Mouse (Mus musculus) hindbrain, embryonic 14.5 days (tissue): ENCODE measurements at regions not wholly inside any gene's neighbourhood (a gene's known extent, or its start where the extent isn't known, plus 50 kb on each side); places are given as distances from the start of the nearest gene placed in this dataset.
A peak's percentile ranks its signal among the peaks of the same experiment; 100 is the strongest.

ENCODE experiments used
- ATAC-seq: fragments of 200-750 bp; cut with Nextera tagmentation; 2 replicates; pipeline ENCODE4 v1.8.0; 2017; ENCODE audit warnings: moderate number of reproducible peaks, mild to moderate bottlenecking, moderate TSS enrichment, moderate library complexity; ENCODE audit not compliant: low FRiP score
- DNase-seq: peaks from one replicate; pipeline ENCODE4 v3.0.0-alpha.2; 2015; ENCODE audit warnings: low spot score
- H3K27ac ChIP-seq: fragments of 300-500 bp; sonication (generic); 2 replicates; pipeline ENCODE4 v1.5.1; 2014; ENCODE audit warnings: mild to moderate bottlenecking, moderate library complexity
- H3K27me3 ChIP-seq: fragments of 300-500 bp; sonication (generic); 2 replicates; pipeline ENCODE4 v1.6.1; 2014; ENCODE audit warnings: mild to moderate bottlenecking, low read length, mixed read lengths; ENCODE audit not compliant: control insufficient read depth, insufficient read depth
- H3K36me3 ChIP-seq: fragments of 300-500 bp; sonication (generic); replicated peaks from 2 replicates; pipeline ENCODE4 v1.6.1; 2014; ENCODE audit not compliant: control insufficient read depth, insufficient read depth
- H3K4me1 ChIP-seq: fragments of 300-500 bp; sonication (generic); replicated peaks from 2 replicates; pipeline ENCODE4 v1.6.1; 2014; ENCODE audit warnings: antibody characterized with exemption, low read length, mixed read lengths; ENCODE audit not compliant: control insufficient read depth, insufficient read depth
- H3K4me2 ChIP-seq: fragments of 300-500 bp; sonication (generic); replicated peaks from 2 replicates; pipeline ENCODE4 v1.6.1; 2014; ENCODE audit warnings: mild to moderate bottlenecking, moderate library complexity
- H3K4me3 ChIP-seq: fragments of 300-500 bp; sonication (generic); replicated peaks from 2 replicates; pipeline ENCODE4 v1.5.1; 2014; ENCODE audit warnings: mild to moderate bottlenecking, low read length
- H3K9ac ChIP-seq: fragments of 300-500 bp; sonication (generic); 2 replicates; pipeline ENCODE4 v1.6.1; 2014
- H3K9me3 ChIP-seq: fragments of 300-500 bp; sonication (generic); 2 replicates; pipeline ENCODE4 v1.6.1; 2016; ENCODE audit warnings: low read length; ENCODE audit not compliant: control insufficient read depth
- WGBS: fragments of 180-500 bp; shearing (Covaris S2); extraction: QIAGEN DNeasy Blood & Tissue Kit; methylation state at CpG from one replicate; pipeline ENCODE4 v1.1.7; 2014; 5-methylcytosine and 5-hydroxymethylcytosine counted together

DNA sequence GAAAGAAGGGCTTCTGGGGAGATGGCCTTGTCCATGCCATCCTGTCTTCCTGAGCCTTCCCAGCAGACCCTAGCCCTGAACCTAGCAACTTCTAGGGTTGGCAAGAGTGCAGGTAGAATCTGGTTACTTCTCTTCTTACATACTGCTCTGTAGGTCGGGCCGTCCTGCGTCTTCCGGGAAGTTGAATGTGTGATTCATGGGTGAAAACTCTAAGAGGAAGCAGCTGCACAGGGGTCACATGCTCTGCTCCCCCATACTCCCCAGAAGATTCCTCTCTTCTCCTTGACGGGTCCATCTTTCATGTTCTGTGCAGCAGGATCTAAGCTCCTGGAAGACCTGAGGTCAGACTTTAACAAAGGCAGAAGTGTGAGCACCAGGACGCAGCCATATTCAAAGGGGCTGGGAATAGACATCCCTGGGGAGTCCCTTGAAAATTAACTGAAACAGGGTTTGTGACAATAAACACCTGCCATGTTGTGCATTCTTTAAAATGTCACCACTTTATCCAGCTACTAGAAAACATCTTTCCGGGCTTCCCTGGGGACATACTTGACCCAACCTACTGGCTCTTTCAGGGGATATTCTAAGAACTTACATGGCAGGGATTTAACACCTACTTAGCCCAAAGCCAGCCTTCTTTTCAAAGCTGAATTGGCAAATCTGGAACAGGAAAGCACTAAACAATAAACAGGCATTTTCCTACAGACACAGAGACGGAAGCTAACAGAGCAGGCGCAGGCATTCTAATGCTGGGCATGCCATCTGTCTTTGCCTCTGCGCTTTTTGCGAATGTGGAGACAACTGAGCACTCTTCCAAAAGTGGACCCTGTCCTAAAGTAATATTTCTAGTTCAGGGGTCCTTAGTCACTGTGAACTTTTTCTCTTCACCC, 105.5 kb upstream of the Pabpc6 start:
- peak; percentile 32; the same call in 1 of the 2 replicates for ATAC-seq

DNA sequence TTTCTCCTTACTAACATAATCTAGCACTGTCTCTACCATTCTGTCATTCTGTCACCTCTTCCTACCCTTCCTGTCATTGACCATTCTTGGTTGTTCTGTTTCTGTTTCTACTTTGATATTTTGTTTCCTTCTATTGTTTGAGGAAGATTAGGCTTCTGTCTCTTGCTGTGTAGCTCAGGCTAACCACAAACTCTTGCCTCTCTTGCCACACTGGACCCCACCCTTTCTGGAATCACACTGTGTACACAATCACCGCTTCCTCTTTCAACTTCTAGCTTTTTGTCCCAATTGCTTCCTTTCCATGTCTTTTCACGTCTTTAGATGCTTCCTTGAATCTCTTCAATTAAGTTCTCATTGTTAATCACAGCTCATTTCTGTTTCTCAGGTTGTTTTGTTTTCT, 104.2 kb upstream of the Pabpc6 start:
- ATAC-seq, result no peak
- Histone ChIP-seq H3K27ac (peak overlapping the region; percentile 82), H3K4me3 (no peak overlapping the region), H3K36me3 (no peaks in the 10 kb centered on the region), H3K9me3 (no peaks in the 10 kb centered on the region), H3K4me2 (no peak overlapping the region), H3K27me3 (no peaks in the 10 kb centered on the region), H3K4me1 (peaks cover 8% of the 10 kb centered on the region; the same call in 1 of the 2 replicates), H3K9ac (no peak overlapping the region)
- WGBS, result 87% methylated on average over 2 of the region's 2 CpGs
- DNase-seq, result no peak

More for the DNA sequence above, 105.5 kb upstream of the Pabpc6 start:
- Histone ChIP-seq H3K4me3 (no peak overlapping the region), H3K4me2 (no peak overlapping the region), H3K27ac (peak overlapping the region; percentile 82), H3K4me1 (peaks cover 8% of the 10 kb centered on the region; the same call in 1 of the 2 replicates), H3K9ac (no peak overlapping the region), H3K9me3 (no peaks in the 10 kb centered on the region), H3K27me3 (no peaks in the 10 kb centered on the region), H3K36me3 (no peaks in the 10 kb centered on the region)
- WGBS, result 47% methylated on average over 11 of the region's 11 CpGs
- DNase-seq, result no peak

DNA sequence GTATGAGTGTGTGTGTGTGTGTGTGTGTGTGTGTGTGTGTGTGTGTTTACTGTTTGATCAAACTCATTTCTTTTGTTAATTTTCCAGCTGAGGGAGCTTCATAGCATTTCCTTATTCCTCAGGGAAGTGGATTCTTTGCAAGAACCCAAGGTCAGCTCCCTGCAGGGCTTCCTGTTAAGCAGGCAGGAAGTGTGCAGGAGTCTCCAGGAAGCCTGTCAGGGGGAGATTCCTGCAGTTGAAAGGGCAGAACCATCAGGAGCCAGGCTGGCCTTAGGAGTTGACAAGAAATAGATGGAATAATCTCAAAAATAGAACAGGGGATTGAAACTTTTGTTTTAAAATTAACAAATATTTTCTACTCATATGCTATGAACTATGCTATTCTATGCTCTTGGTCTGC, 98.8 kb upstream of the Pabpc6 start:
- no peaks in the 10 kb centered on the region for H3K27me3 ChIP-seq
- no peak overlapping the region for H3K9ac ChIP-seq
- no peak overlapping the region for H3K4me2 ChIP-seq
- no peak overlapping the region; the same call in 1 of the 2 replicates for H3K27ac ChIP-seq
- no peak for ATAC-seq
- no peak overlapping the region for H3K4me3 ChIP-seq
- H3K4me1 ChIP-seq, result peaks cover 18% of the 10 kb centered on the region
- no peaks in the 10 kb centered on the region for H3K36me3 ChIP-seq
- DNase-seq, result no peak
- H3K9me3 ChIP-seq, result no peaks in the 10 kb centered on the region

DNA sequence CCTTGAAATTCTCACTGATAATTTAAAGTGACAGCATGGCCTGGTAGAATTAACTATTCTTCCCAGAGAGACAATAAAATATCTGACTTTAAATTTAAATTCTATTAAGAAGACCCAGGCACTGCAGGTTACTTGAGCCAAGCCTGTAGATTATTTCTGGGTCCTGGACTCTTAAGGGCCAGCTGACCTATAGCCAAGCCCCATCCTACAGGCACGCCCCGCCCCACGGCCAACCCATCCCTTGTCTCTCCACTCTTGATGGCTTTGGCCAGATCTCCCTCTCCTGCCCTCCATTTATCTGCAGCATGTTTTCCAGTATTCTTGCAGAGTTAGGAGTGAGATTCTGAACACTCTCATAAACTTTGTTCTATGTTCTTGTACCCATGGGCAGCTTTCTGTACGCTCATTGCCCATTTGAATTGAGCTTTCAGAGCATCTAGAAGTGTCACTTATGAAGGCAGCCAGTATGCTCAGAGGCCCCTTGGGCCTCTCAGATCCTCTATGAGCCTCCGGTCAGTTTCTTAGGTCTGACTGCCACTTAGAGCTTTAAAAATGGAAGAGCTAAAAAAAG, 96.2 kb upstream of the Pabpc6 start:
- Histone ChIP-seq H3K4me2 (peak overlapping the region; percentile 78), H3K9me3 (no peaks in the 10 kb centered on the region), H3K27ac (peak overlapping the region; percentile 90), H3K36me3 (no peaks in the 10 kb centered on the region), H3K4me3 (no peak overlapping the region), H3K9ac (no peak overlapping the region), H3K27me3 (no peaks in the 10 kb centered on the region), H3K4me1 (peaks cover 23% of the 10 kb centered on the region)
- no peak for ATAC-seq
- WGBS, result 37% methylated on average over 5 of the region's 5 CpGs
- no peak for DNase-seq

DNA sequence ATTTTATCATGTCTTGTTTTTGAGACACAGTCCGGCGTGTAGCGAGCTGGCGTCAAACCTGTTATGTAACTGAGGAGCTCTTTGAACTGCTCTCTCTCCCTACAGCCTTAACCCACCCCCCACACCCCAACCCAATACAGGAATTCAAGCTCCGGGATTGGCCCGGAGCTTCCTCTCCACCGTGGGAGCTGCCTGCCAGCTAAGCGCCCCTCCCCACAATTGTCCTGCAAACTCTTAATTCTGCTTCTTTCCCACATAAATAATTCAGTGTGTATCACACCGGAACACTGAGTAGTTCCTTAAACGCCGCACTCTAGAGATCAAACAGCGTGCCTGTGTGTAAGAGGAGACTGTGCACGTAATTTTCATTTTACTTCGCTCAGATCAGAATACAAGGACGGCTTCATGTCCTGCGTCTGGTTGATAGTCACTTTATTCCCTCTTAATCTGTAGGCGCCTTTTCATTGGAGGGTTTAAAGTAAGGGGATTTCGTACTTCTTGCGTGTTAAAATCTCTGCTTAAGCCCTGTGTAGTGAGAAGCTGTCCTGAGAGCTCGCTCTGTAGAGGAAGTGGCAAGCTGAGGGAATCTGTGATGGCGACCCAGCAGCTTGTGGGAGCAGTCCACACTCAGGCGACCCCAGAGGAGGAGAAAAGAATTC, 95.3 kb upstream of the Pabpc6 start:
- H3K27ac ChIP-seq, result peak overlapping the region; percentile 90
- H3K4me1 ChIP-seq, result peaks cover 32% of the 10 kb centered on the region
- no peaks in the 10 kb centered on the region for H3K36me3 ChIP-seq
- no peaks in the 10 kb centered on the region for H3K9me3 ChIP-seq
- peak overlapping the region; percentile 78 for H3K4me2 ChIP-seq
- DNase-seq (peak; percentile 62), ATAC-seq (peak; percentile 92)
- WGBS, result under 1% methylated on average over 22 of the region's 22 CpGs
- H3K27me3 ChIP-seq, result no peaks in the 10 kb centered on the region
- peak overlapping the region; percentile 29 for H3K4me3 ChIP-seq
- peak overlapping the region; percentile 44 for H3K9ac ChIP-seq

DNA sequence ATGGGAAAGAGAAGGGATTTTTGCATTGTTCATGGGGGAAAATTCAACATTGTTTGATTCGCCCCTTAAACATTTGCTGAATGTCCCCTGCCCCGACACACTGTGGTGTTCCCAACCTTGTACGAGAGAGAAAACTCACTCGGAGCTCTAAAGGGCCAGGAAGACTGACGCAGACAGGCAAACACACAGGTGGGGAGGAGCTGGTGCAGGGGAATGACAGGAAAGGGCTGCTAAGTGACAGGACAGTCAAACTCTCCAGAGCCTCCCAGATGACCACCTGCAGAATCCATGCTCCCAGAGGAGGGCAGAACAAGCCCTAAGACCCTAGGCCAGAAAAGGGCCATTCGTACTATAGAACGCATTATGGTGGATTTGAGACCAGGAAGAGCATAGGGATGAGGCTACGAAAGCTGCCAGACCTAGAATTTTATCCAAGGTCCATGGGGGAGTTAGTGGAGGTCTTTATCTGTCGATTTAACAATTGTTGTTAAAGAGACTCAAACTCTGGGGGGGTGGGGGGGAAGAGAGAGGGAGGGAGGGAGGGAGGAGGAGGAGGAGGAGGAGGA, 94.6 kb upstream of the Pabpc6 start:
- peak; percentile 19 for ATAC-seq
- Histone ChIP-seq H3K9me3 (no peaks in the 10 kb centered on the region), H3K9ac (peak overlapping the region; percentile 49; the same call in 1 of the 2 replicates), H3K4me1 (peaks cover 37% of the 10 kb centered on the region), H3K36me3 (no peaks in the 10 kb centered on the region), H3K27me3 (no peaks in the 10 kb centered on the region), H3K4me3 (peak overlapping the region; percentile 7; the same call in 1 of the 2 replicates), H3K4me2 (peak overlapping the region; percentile 78), H3K27ac (peak overlapping the region; percentile 77)
- DNase-seq, result no peak
- 2% methylated on average over 9 of the region's 9 CpGs for WGBS

DNA sequence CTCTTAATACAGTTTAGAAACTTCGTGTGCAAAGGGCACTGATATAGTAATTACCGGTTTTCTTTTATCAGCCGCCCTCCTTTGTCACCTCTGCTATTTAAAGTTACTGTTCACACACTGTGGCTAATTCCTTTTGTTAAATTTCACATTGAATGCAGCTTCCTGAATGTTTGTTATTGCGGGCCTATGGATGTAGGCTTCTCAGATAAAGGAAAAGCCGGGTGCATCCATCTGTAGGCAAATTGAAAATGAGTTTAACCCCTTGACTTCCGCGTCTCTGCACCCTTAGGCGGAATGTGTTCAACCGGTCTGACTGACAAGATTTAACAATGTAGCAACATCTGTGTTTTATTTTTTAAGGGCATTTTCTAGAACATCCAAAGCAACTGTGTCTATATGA, 93.6 kb upstream of the Pabpc6 start:
- no peaks in the 10 kb centered on the region for H3K9me3 ChIP-seq
- ATAC-seq (no peak), DNase-seq (no peak)
- WGBS, result 7% methylated on average over 9 of the region's 9 CpGs
- H3K27me3 ChIP-seq, result no peaks in the 10 kb centered on the region
- H3K4me3 ChIP-seq, result no peak overlapping the region
- no peak overlapping the region for H3K9ac ChIP-seq
- H3K4me2 ChIP-seq, result peak overlapping the region; percentile 14; the same call in 1 of the 2 replicates
- H3K27ac ChIP-seq, result peak overlapping the region; percentile 77
- no peaks in the 10 kb centered on the region for H3K36me3 ChIP-seq
- H3K4me1 ChIP-seq, result peaks cover 37% of the 10 kb centered on the region

DNA sequence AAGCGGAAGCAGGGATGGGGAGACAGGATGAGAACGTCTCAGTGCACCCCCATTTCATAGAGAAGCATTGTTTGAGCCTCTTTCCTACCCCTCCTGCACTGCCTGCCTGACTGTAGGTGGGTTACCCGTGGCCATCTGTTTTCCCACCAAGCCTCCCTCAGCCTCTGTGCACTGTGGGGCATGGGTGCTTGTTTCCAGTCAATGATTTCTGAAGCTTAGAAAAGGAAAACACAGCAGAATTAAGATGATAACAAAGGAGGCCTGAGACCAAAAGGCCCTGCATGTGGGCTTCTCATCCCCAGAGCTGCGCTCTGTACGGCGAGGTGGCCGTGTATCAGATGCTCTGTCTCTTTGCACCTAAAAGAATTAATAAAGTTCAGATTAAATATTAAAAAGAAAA, 92.9 kb upstream of the Pabpc6 start:
- WGBS, result 14% methylated on average over 7 of the region's 7 CpGs
- H3K4me3 ChIP-seq, result no peak overlapping the region
- DNase-seq, result no peak
- H3K9me3 ChIP-seq, result no peaks in the 10 kb centered on the region
- H3K4me2 ChIP-seq, result no peak overlapping the region
- no peak for ATAC-seq
- no peaks in the 10 kb centered on the region for H3K36me3 ChIP-seq
- H3K27ac ChIP-seq, result peak overlapping the region; percentile 77
- peaks cover 37% of the 10 kb centered on the region for H3K4me1 ChIP-seq
- no peaks in the 10 kb centered on the region for H3K27me3 ChIP-seq
- no peak overlapping the region for H3K9ac ChIP-seq

DNA sequence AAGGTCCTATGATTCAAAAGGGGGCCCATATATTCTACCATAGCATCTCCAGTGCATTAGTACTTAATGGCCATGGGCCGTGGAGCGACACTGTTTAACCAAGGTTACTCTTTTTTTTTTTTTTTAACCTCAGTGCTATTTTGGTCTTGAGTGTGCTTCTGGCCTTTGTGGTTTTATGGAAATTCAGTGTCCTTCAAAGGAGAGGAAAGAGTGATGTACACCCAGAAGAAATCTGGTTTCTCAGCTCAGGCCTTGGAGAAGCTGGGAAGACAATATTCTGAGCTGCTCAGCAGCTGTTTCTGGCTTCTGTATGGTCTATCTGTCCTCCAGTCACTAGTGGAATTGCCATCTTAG, 91.2 kb upstream of the Pabpc6 start:
- no peaks in the 10 kb centered on the region for H3K27me3 ChIP-seq
- H3K27ac ChIP-seq, result peak overlapping the region; percentile 70
- no peaks in the 10 kb centered on the region for H3K36me3 ChIP-seq
- no peak overlapping the region for H3K4me2 ChIP-seq
- DNase-seq (no peak), ATAC-seq (no peak)
- 80% methylated on average over 2 of the region's 2 CpGs for WGBS
- no peak overlapping the region for H3K9ac ChIP-seq
- no peak overlapping the region for H3K4me3 ChIP-seq
- no peaks in the 10 kb centered on the region for H3K9me3 ChIP-seq
- H3K4me1 ChIP-seq, result peaks cover 32% of the 10 kb centered on the region
